Mouse (Mus musculus) heart, adult 2 months (tissue): Measurements from ENCODE around the gene Trp73. TPM values are rescaled to one million over a fixed set of nuclear protein-coding genes. Genes with fewer than 3 reads are reported as not detected.

Experiments used
- DNase-seq, 2 experiments: peaks; one replicate each; pipeline ENCODE4 v3.0.0; 2021
- H3K27ac ChIP-seq: fragments of 200-600 bp; 2 replicates; pipeline ENCODE4 v1.8.1; 2022
- H3K27me3 ChIP-seq: fragments of 200-500 bp; 2 replicates; pipeline ENCODE4 v1.6.1; 2012; ENCODE audit warnings: mild to moderate bottlenecking, low read length, inconsistent platforms, mixed read lengths; ENCODE audit not compliant: control insufficient read depth, insufficient read depth
- H3K36me3 ChIP-seq: fragments of 200-500 bp; 2 replicates; pipeline ENCODE4 v1.6.1; 2012; ENCODE audit warnings: low read length, inconsistent platforms; ENCODE audit not compliant: control insufficient read depth, insufficient read depth
- H3K4me1 ChIP-seq: fragments of 200-500 bp; 2 replicates; pipeline ENCODE4 v1.6.1; 2011; ENCODE audit warnings: low read length; ENCODE audit not compliant: control insufficient read depth, insufficient read depth
- H3K4me3 ChIP-seq: fragments of 200-600 bp; 2 replicates; pipeline ENCODE4 v1.8.1; 2022
- H3K79me2 ChIP-seq: fragments of 200-500 bp; replicated peaks from 2 replicates; pipeline ENCODE4 v1.6.1; 2012; ENCODE audit warnings: mild to moderate bottlenecking, inconsistent platforms, low read length, moderate library complexity, mixed read lengths; ENCODE audit not compliant: control insufficient read depth, insufficient read depth
- H3K9ac ChIP-seq: fragments of 200-500 bp; 2 replicates; pipeline ENCODE4 v1.6.1; 2012; ENCODE audit warnings: low read depth, mild to moderate bottlenecking, control low read depth, inconsistent platforms, low read length, mixed read lengths
- CTCF ChIP-seq: fragments of 200-600 bp; IDR thresholded peaks from 2 replicates; pipeline ENCODE4 v1.8.1; 2022; ENCODE audit warnings: antibody characterized with exemption, mild to moderate bottlenecking, moderate library complexity
- EP300 ChIP-seq: fragments of 200-500 bp; IDR thresholded peaks from 2 replicates; pipeline ENCODE4 v1.6.1; 2011; ENCODE audit warnings: low read depth, low read length, control low read depth; ENCODE audit not compliant: insufficient read depth
- POLR2A ChIP-seq: fragments of 200-500 bp; IDR thresholded peaks from 2 replicates; pipeline ENCODE4 v1.6.1; 2011; ENCODE audit warnings: mild to moderate bottlenecking, low read depth, low read length, control low read depth; ENCODE audit not compliant: insufficient read depth
- WGBS: fragments of 180-500 bp; shearing (Covaris S2); methylation state at CpG from one replicate; pipeline ENCODE4 v1.1.7; 2018; 5-methylcytosine and 5-hydroxymethylcytosine counted together
- intact Hi-C: fragments of 180-260 bp; cut with DNase I; formaldehyde crosslinking; loops from one replicate; pipeline ENCODE4 v1.15.1; 2025
- polyA plus RNA-seq: library from polyadenylated mRNA; depleted of rRNA; stranded (reverse); fragments of >200 nt; gene quantifications from 2 replicates; pipeline ENCODE4 v1.2.3, GENCODE M21; 2012
- total RNA-seq, 2 experiments: library from RNA; stranded (reverse); gene quantifications; 2 replicates each; pipeline ENCODE4 v1.2.3; 2021

Trp73 gene
- total and polyA plus RNA-seq, 3 experiments: 0.39 TPM; not detected in 2

GRCm38 (mm10) chr4:154131894-154132293 lies 8.1 kb downstream of the Trp73 start:
- Histone ChIP-seq H3K79me2 (no peaks in the 10 kb centered on the region), H3K27ac (no peak overlapping the region), H3K36me3 (no peaks in the 10 kb centered on the region), H3K4me1 (no peaks in the 10 kb centered on the region), H3K4me3 (no peak overlapping the region), H3K27me3 (0 out of 2 replicates have a peak, but pooled peaks cover 2% of the 10 kb centered on the region), H3K9ac (no peak overlapping the region)
- no peak for DNase-seq
- WGBS: 78% methylated on average over 4 of the region's 4 CpGs
- intact Hi-C loops: no loop called here
- TF ChIP-seq POLR2A (no peak), EP300 (no peak), CTCF (no peak)

- intact Hi-C loops: no loop called here
- H3K27me3 ChIP-seq: peaks cover 2% of the 10 kb centered on the region; the same call in 1 of the 2 replicates
Observed at GRCm38 (mm10) chr4:154129950-154130349, 10.1 kb downstream of the Trp73 start.

GRCm38 (mm10) chr4:154127273-154127672 lies 12.7 kb downstream of the Trp73 start:
- H3K9ac ChIP-seq: no peak overlapping the region
- H3K4me1 ChIP-seq: no peaks in the 10 kb centered on the region
- H3K79me2 ChIP-seq: no peaks in the 10 kb centered on the region
- whole genome bisulfite sequencing: 67% methylated on average over 3 of the region's 3 CpGs
- TF ChIP-seq EP300: no peak
- TF ChIP-seq CTCF: no peak
- no peaks in the 10 kb centered on the region for H3K36me3 ChIP-seq
- no peaks in the 10 kb centered on the region; the same call in 1 of the 2 replicates for H3K27me3 ChIP-seq
- no peak overlapping the region for H3K27ac ChIP-seq
- intact Hi-C loops: no loop called here
- DNase-seq: no peak
- H3K4me3 ChIP-seq: no peak overlapping the region

More at GRCm38 (mm10) chr4:154129950-154130349, 10.1 kb downstream of the Trp73 start:
- Histone ChIP-seq H3K36me3 (no peaks in the 10 kb centered on the region), H3K79me2 (no peaks in the 10 kb centered on the region), H3K27ac (no peak overlapping the region), H3K4me3 (no peak overlapping the region), H3K9ac (no peak overlapping the region), H3K4me1 (no peaks in the 10 kb centered on the region)
- no peak for DNase-seq
- TF ChIP-seq EP300: no peak
- no peak for TF ChIP-seq CTCF
- TF ChIP-seq POLR2A: no peak

GRCm38 (mm10) chr4:154125202-154125601 lies 14.8 kb downstream of the Trp73 start:
- H3K79me2 ChIP-seq: no peaks in the 10 kb centered on the region
- H3K27me3 ChIP-seq: no peaks in the 10 kb centered on the region; the same call in 1 of the 2 replicates
- H3K27ac ChIP-seq: no peak overlapping the region
- 62% methylated on average over 5 of the region's 5 CpGs for WGBS
- H3K4me1 ChIP-seq: no peaks in the 10 kb centered on the region
- no peak overlapping the region for H3K9ac ChIP-seq
- H3K36me3 ChIP-seq: no peaks in the 10 kb centered on the region
- TF ChIP-seq POLR2A (no peak), CTCF (no peak), EP300 (no peak)
- DNase-seq: no peak
- intact Hi-C loops: no loop called here
- H3K4me3 ChIP-seq: no peak overlapping the region

GRCm38 (mm10) chr4:154123553-154123952 lies 16.5 kb downstream of the Trp73 start:
- no peaks in the 10 kb centered on the region; the same call in 1 of the 2 replicates for H3K27me3 ChIP-seq
- H3K79me2 ChIP-seq: no peaks in the 10 kb centered on the region
- no peak overlapping the region for H3K27ac ChIP-seq
- no peak overlapping the region for H3K9ac ChIP-seq
- TF ChIP-seq POLR2A (no peak), CTCF (no peak), EP300 (no peak)
- no peak overlapping the region for H3K4me3 ChIP-seq
- H3K4me1 ChIP-seq: no peaks in the 10 kb centered on the region
- no peaks in the 10 kb centered on the region for H3K36me3 ChIP-seq
- intact Hi-C loops: no loop called here
- WGBS: 62% methylated on average over 6 of the region's 6 CpGs
- DNase-seq: no peak

- no peak for TF ChIP-seq CTCF
- TF ChIP-seq EP300: no peak
- TF ChIP-seq POLR2A: no peak
- WGBS: 68% methylated on average over 7 of the region's 7 CpGs
- no peak overlapping the region for H3K9ac ChIP-seq
- no peaks in the 10 kb centered on the region; the same call in 1 of the 2 replicates for H3K27me3 ChIP-seq
- intact Hi-C loops: no loop called here
- no peaks in the 10 kb centered on the region for H3K4me1 ChIP-seq
- DNase-seq: no peak
- no peak overlapping the region for H3K27ac ChIP-seq
- no peak overlapping the region for H3K4me3 ChIP-seq
- H3K79me2 ChIP-seq: no peaks in the 10 kb centered on the region
- no peaks in the 10 kb centered on the region for H3K36me3 ChIP-seq
Observed at GRCm38 (mm10) chr4:154122374-154122773, 17.6 kb downstream of the Trp73 start.
